Mouse (Mus musculus) midbrain, embryonic 10.5 days (tissue): ENCODE results near the gene Mst1r. TPM values are rescaled to one million over a fixed set of nuclear protein-coding genes. Genes with fewer than 3 reads are reported as not detected.

Experiments
- DNase-seq: peaks from one replicate; pipeline ENCODE4 v3.0.0-alpha.2; 2017; ENCODE audit warnings: low spot score
- H3K27ac ChIP-seq: fragments of 300-500 bp; sonication (generic); replicated peaks from 2 replicates; pipeline ENCODE4 v1.5.1; 2016; ENCODE audit warnings: mild to moderate bottlenecking
- H3K27me3 ChIP-seq: fragments of 300-500 bp; sonication (generic); 2 replicates; pipeline ENCODE4 v1.6.1; 2016; ENCODE audit warnings: low read depth, mild to moderate bottlenecking; ENCODE audit not compliant: poor library complexity, severe bottlenecking
- H3K36me3 ChIP-seq: fragments of 300-500 bp; sonication (generic); 2 replicates; pipeline ENCODE4 v1.6.1; 2016; ENCODE audit warnings: mild to moderate bottlenecking, moderate library complexity
- H3K4me1 ChIP-seq: fragments of 300-500 bp; sonication (generic); 2 replicates; pipeline ENCODE4 v1.6.1; 2016
- H3K4me3 ChIP-seq: fragments of 300-500 bp; sonication (generic); 2 replicates; pipeline ENCODE4 v1.5.1; 2016; ENCODE audit warnings: mild to moderate bottlenecking, moderate library complexity
- H3K9me3 ChIP-seq: fragments of 300-500 bp; sonication (generic); replicated peaks from 2 replicates; pipeline ENCODE4 v1.6.1; 2016; ENCODE audit warnings: mild to moderate bottlenecking
- WGBS: fragments of 180-500 bp; shearing (Covaris S2); methylation state at CpG from one replicate; pipeline ENCODE4 v1.1.7; 2016; 5-methylcytosine and 5-hydroxymethylcytosine counted together
- polyA plus RNA-seq: library from polyadenylated mRNA; unstranded; fragments of >200 nt; fragmentation: Nextera tagmentation; extraction: Ambion mirVana; gene quantifications from 2 replicates; pipeline ENCODE4 v1.2.1, GENCODE M21; 2016

Mst1r gene
- polyA plus RNA-seq, result 0.78 and 0.79 TPM in 2 replicates

DNA sequence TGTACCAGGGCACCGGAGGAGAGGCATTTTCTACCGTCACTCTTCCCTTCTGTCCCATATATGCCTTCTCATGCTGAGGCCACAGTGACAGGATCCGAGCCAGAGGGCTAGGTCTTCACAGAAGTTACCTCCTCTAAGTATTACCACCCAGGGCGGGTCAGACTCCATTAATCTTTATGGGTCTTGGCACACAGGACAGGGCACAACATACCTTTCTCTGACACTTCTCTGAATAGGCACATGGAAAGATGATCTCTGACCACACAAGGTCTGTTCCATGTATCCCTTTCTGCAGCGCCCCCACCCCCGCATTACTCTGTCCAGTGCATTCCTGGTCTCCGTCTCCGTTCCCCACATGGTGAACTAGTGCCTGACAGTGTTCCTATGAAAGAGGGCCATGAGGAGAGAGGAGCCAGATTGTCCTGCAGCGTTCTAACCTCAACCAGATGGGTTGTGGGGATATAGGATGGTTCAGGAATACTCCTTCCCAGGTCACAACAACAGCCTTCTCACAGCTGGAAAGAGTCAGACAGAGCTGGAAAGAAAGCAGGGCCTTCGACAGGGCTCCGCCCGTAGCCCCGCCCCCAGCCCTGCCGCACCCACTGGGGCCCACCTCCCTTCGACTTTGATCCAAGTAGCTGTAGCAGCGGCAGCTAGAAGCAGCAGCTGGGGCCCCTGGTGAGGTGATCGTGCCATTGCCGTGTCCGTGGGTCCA lies at the start of gene Mst1r:
Gene Mst1r, plus strand, starts transcription at position 622 of the 715 bp plus-strand sequence.
- Histone ChIP-seq H3K27me3 (peaks cover 58% of the 10 kb centered on the region), H3K4me1 (peaks cover 42% of the 10 kb centered on the region), H3K9me3 (no peaks in the 10 kb centered on the region), H3K4me3 (peak within 1 kb of the TSS; percentile 51), H3K27ac (peak within 1 kb of the TSS; percentile 77), H3K36me3 (no peaks in the 10 kb centered on the region)
- peak; percentile 67 for DNase-seq
- 22% methylated on average over 19 of the region's 19 CpGs for WGBS

DNA sequence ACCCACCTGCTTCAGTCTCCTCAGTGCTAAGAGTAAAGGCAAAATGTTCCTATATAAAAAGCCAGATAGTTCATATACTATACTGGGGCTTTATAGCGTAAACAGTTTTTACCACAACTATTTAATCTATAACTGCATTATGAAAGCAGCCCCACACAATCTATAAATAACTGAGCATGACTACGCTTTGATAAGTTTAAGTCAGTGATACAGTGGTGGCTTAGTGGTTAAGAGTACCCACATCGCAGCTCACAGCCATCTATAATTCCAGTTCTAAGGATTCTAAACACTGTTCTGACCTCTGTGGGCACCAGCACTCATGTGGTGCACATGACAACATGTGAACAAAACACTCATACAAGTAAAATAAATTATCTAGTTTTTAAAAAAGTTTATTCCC lies 48.3 kb upstream of the Mst1r start:
- H3K4me3 ChIP-seq, result no peak overlapping the region
- DNase-seq, result no peak
- H3K27me3 ChIP-seq, result no peaks in the 10 kb centered on the region
- H3K27ac ChIP-seq, result no peak overlapping the region
- H3K4me1 ChIP-seq, result no peaks in the 10 kb centered on the region
- peaks cover 73% of the 10 kb centered on the region for H3K36me3 ChIP-seq
- no peaks in the 10 kb centered on the region for H3K9me3 ChIP-seq
- 95% methylated on average over 3 of the region's 3 CpGs for WGBS

DNA sequence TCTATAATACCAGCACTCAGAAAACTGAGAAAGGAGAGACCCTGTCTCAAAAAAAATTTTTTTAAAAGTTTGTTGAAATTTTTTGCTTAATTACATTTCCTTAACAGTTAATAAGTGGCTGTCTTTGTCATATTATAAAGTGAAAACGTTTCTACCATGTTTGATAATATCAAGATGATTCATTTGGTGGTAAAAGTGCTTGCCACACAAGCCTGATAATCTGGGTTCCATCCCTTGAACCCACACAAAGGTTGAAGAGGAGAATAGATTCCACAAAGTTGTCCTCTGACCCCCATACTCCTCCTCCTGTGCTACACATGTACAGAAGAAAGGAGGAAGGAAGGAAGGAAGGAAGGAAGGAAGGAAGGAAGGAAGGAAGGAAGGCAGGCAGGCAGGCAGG lies 42.2 kb upstream of the Mst1r start:
- WGBS, result 79% methylated on average over 1 of the region's 1 CpGs
- no peaks in the 10 kb centered on the region for H3K27me3 ChIP-seq
- H3K9me3 ChIP-seq, result no peaks in the 10 kb centered on the region
- no peak overlapping the region for H3K4me3 ChIP-seq
- no peaks in the 10 kb centered on the region for H3K4me1 ChIP-seq
- no peak overlapping the region for H3K27ac ChIP-seq
- no peak for DNase-seq
- H3K36me3 ChIP-seq, result peaks cover 51% of the 10 kb centered on the region

GRCm38 (mm10) chr9:107866081-107866480 lies 40.6 kb upstream of the Mst1r start:
- Histone ChIP-seq H3K27ac (no peak overlapping the region), H3K36me3 (peaks cover 53% of the 10 kb centered on the region), H3K4me3 (no peak overlapping the region), H3K9me3 (no peaks in the 10 kb centered on the region), H3K27me3 (no peaks in the 10 kb centered on the region), H3K4me1 (0 out of 2 replicates have a peak, but pooled peaks cover 3% of the 10 kb centered on the region)
- DNase-seq, result no peak
- 92% methylated on average over 2 of the region's 2 CpGs for WGBS

GRCm38 (mm10) chr9:107872350-107873098 lies 34.1 kb upstream of the Mst1r start:
- Histone ChIP-seq H3K27me3 (no peaks in the 10 kb centered on the region), H3K36me3 (peaks cover 23% of the 10 kb centered on the region), H3K4me3 (peak overlapping the region; percentile 99), H3K9me3 (no peaks in the 10 kb centered on the region), H3K4me1 (peaks cover 20% of the 10 kb centered on the region), H3K27ac (peak overlapping the region; percentile 98)
- DNase-seq, result peak; percentile 94
- WGBS, result 0% methylated on average over 80 of the region's 80 CpGs

DNA sequence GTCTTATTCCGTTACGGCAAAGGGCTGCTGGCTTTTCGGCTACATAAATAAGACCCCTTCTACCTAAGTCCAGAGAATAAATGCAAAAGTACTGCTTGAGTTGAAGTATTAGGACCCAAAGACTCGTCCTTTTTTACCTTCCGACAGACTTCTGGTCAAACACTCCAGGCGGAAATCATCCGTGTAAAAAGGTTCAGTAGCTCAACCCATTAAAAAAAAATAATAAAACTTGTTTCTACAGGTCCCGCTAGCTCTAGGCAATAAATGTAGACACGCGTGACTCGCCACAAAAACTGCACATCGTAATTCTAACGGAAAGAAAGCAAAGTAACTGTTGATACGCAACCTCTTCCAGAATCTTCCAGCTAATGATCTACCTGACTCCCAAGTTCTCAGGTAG lies 33.5 kb upstream of the Mst1r start, which contains the start of gene Rbm6:
Gene Rbm6, minus strand, starts transcription at position 101 of the 400 bp plus-strand sequence.
- H3K27me3 ChIP-seq, result no peaks in the 10 kb centered on the region
- peaks cover 17% of the 10 kb centered on the region for H3K36me3 ChIP-seq
- WGBS, result 13% methylated on average over 14 of the region's 14 CpGs
- no peak for DNase-seq
- H3K27ac ChIP-seq, result peak within 1 kb of the TSS; percentile 98
- no peaks in the 10 kb centered on the region for H3K9me3 ChIP-seq
- peak within 1 kb of the TSS; percentile 99 for H3K4me3 ChIP-seq
- peaks cover 20% of the 10 kb centered on the region for H3K4me1 ChIP-seq

DNA sequence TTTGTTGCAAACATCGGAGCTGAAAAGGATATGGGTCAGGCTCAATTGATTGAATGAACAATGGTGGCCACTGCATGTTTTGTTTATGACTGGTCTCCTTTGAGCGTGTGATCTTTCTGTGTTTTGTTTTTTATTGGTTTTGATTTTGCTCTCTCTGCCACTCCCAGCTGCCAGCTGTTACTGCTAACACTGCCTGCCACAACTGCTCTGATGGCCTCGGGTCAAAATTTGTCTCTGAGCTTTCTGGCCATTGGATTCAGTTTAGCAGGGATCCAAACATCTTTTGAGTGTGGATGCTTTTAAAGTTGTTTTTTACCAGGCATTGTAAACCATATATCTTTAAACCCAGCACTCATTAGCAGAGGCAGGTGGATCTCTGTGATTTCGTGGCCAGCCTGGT lies 26.3 kb upstream of the Mst1r start:
- H3K4me3 ChIP-seq, result no peak overlapping the region
- no peaks in the 10 kb centered on the region for H3K36me3 ChIP-seq
- WGBS, result 82% methylated on average over 4 of the region's 4 CpGs

GRCm38 (mm10) chr9:107887804-107888266 lies 18.8 kb upstream of the Mst1r start, which contains the start of gene Mon1a:
Gene Mon1a (plus strand): TSS chr9:107888151.
- peak within 1 kb of the TSS; percentile 66 for H3K4me3 ChIP-seq
- peak; percentile 84 for DNase-seq
- under 1% methylated on average over 28 of the region's 28 CpGs for WGBS
- H3K27ac ChIP-seq, result peak within 1 kb of the TSS; percentile 75
- H3K9me3 ChIP-seq, result no peaks in the 10 kb centered on the region
- peaks cover 19% of the 10 kb centered on the region for H3K4me1 ChIP-seq
- H3K27me3 ChIP-seq, result peaks cover 20% of the 10 kb centered on the region
- H3K36me3 ChIP-seq, result no peaks in the 10 kb centered on the region

More for the DNA sequence above, 26.3 kb upstream of the Mst1r start:
- no peaks in the 10 kb centered on the region for H3K27me3 ChIP-seq
- H3K9me3 ChIP-seq, result no peaks in the 10 kb centered on the region
- H3K27ac ChIP-seq, result no peak overlapping the region
- DNase-seq, result no peak
- no peaks in the 10 kb centered on the region for H3K4me1 ChIP-seq

DNA sequence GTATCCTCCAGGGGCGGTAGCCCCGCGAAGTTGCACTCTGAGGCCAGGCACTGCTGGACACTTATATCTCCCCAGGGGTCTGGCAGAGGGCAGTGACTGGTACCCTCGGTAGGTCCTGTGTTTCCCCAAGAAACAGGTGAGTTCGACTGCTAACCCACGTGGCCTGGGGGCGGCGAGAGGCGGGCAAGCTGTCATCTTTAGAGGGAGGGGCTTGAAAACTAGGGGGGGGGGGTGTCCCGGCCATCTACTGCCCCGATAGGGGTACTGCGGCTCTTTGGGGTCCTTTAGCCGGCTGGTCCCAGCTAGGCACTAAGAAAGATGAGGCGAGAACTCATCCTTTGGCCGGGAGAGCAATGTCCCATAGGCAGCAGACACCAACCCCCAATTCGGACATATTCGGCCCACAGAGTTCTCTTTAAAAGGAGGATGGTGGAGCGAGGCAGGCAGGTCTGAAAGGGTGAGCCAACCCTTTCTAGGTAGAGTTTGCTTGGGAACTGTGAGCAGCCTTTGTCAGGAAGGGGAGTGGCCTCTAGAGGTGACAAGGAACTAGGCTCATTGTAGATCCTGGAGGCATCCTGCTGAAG lies 18.3 kb upstream of the Mst1r start:
- Histone ChIP-seq H3K4me3 (peak overlapping the region; percentile 66), H3K27me3 (peaks cover 20% of the 10 kb centered on the region), H3K36me3 (no peaks in the 10 kb centered on the region), H3K4me1 (peaks cover 19% of the 10 kb centered on the region), H3K9me3 (no peaks in the 10 kb centered on the region), H3K27ac (peak overlapping the region; percentile 75)
- WGBS, result under 1% methylated on average over 18 of the region's 18 CpGs
- no peak for DNase-seq

DNA sequence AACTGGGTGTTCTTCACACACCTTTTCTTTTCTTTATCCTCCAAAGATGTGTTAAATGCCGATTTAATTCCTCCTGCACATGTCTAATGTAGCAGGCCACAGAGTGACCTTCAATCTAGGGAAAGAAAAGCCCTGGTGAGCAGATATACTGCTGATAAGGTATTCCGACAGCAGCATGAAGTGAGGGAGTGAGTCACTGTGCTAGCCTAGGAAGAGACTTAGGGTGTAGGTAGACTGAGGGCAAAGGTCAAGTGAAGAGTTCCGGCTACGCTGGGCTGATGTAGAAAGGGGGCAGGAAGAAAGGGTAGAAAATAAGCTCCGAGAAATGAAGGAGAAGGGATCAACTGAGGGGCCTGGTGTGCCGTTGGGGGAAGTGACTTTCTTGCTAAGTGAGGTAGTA lies 16.4 kb upstream of the Mst1r start:
- no peak for DNase-seq
- Histone ChIP-seq H3K27ac (no peak overlapping the region), H3K36me3 (no peaks in the 10 kb centered on the region), H3K27me3 (peaks cover 20% of the 10 kb centered on the region), H3K4me1 (peaks cover 19% of the 10 kb centered on the region), H3K4me3 (no peak overlapping the region), H3K9me3 (no peaks in the 10 kb centered on the region)
- 87% methylated on average over 6 of the region's 6 CpGs for WGBS

DNA sequence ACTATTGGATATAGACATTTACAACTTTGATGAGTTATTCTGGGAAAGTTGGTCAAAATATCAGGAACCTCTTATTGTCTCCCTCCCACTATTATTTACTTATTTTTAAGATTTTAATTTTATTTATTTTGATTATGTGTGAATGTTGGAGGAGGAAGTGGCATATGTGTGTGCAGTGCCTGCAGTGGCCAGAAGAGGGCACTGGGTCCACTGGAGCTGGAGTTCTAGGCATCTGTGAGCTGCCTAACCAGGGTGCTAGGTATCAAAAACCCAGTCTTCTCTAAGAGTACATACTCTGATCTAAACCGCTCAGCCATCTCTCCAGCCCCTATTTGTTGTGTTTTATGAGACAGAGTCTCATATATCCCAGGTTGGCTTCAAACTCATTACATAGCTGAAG lies 15.7 kb upstream of the Mst1r start:
- Histone ChIP-seq H3K4me1 (peaks cover 19% of the 10 kb centered on the region), H3K9me3 (no peaks in the 10 kb centered on the region), H3K36me3 (no peaks in the 10 kb centered on the region), H3K4me3 (no peak overlapping the region), H3K27ac (no peak overlapping the region), H3K27me3 (peaks cover 14% of the 10 kb centered on the region)
- no peak for DNase-seq
- WGBS, result 92% methylated on average over 1 of the region's 1 CpGs

DNA sequence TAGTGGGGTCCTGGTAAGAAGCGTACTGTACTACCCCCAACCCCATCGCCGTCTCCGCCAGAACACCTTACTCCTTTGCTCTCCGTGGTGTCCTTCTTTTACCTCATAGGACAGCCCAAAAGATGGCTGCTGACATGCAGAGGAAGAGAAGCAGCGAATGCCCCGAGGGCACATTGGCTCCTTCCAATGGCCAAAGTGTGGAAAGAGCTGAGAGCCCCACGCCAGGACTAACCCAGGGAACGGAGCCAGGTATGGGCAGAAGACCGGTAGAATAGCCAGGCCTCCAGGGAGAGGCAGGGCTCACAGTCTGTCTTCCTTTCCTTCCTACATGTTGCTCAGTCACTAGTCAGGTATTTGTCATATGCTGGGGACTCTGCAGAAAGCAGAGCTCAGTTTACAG lies 8.1 kb upstream of the Mst1r start:
- Histone ChIP-seq H3K36me3 (peaks cover 11% of the 10 kb centered on the region; the same call in 1 of the 2 replicates), H3K27ac (no peak overlapping the region), H3K4me3 (no peak overlapping the region), H3K9me3 (no peaks in the 10 kb centered on the region), H3K27me3 (peaks cover 46% of the 10 kb centered on the region), H3K4me1 (peaks cover 16% of the 10 kb centered on the region)
- no peak for DNase-seq
- 83% methylated on average over 10 of the region's 10 CpGs for WGBS
